In the genomic region with DNA sequence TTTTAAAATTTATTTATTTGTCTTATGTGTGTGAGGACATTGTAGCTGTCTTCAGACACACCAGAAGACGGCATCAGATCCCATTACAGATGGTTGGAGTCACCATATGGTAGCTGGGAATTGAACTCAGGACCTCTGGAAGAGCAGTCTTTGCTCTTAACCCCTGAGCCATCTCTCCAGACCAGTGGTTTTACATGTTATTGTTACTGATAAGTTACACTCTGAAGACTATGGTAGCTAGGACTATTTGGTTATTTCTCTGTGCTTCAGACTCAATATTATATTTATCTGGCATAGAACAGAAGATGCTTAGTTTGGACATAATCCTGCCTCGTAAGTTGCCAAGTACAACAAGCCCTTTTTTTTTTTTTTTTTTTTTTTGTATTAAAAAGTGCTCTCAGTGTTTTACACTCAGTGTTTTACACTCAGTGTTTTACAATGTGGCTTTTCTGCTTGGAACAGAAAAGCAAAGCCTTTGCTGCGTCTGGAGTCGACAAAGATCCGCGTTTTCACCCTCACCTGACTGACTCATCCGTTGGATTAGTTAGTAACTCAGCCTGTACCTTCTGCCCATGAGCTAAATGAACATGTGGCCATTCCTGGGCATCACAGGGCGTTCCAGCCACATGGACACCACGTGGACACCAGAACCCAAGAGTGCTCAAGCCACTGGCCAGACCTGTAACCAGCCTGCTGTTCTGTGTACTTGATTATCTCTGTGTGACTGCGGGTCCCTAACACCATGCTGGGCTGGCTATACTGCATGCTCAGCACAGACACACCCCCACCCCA, we compare ENCODE assay signal across 14 mouse cellular contexts.
DNase-seq lines count a peak whose midpoint lies in the region; ATAC-seq lines count a peak whose summit lies in the region.
"Had no signal": no experiment of that assay in that cellular context is flagged by ENCODE, and none has a peak within 500 bp of the region (broad histone marks: within the 10 kb centered on the region; RNA-seq: fewer than 3 reads in every experiment).

No protein-coding gene starts in this region.

- ATAC-seq in intestine, embryonic 16.5 days = no peak
- ATAC-seq in intestine, embryonic 15.5 days = no peak; the same call in 1 of the 2 replicates
- peak; percentile 28 for ATAC-seq in megakaryocyte progenitor cell, adult 5-6 weeks (replicated peaks; ENCODE audit: poor library complexity)
- ATAC-seq: forebrain, embryonic 14.5 days; midbrain, embryonic 13.5 days had no signal

- peak; percentile 55 for DNase-seq in adipocyte (ENCODE audit: low spot score)
- DNase-seq in kidney, adult 8-10 months = peak; percentile 50 to 69
- DNase-seq in spleen, postnatal 4 days (ENCODE audit: low spot score in 2 of 2) = no peak
- DNase-seq in layer of hippocampus, postnatal 10 days (ENCODE audit: low spot score in 2 of 2) = no peak
- DNase-seq in adrenal gland, postnatal 10 days = no peak
- DNase-seq: heart, adult 2 months; heart, postnatal 4 days; thymus, postnatal 4 days had no signal

- H3K4me1 ChIP-seq in intestine, embryonic 16.5 days (ENCODE audit: control insufficient read depth, insufficient read depth, low read length) = peaks cover 41% of the 10 kb centered on the region
- H3K4me1 ChIP-seq in intestine, embryonic 15.5 days (replicated peaks) = peaks cover 34% of the 10 kb centered on the region

- 0 out of 2 replicates have a peak overlapping the region, but pooled peaks have one; percentile 9 for H3K4me2 ChIP-seq in intestine, embryonic 16.5 days (ENCODE audit: low read depth, low read length)
- H3K4me2 ChIP-seq in intestine, embryonic 15.5 days (replicated peaks) = no peak overlapping the region
- H3K4me2 ChIP-seq: midbrain, embryonic 13.5 days; neural tube, embryonic 13.5 days had no signal

- 77% methylated on average over 10 of the region's 10 CpGs for WGBS in intestine, embryonic 16.5 days
- WGBS in intestine, embryonic 15.5 days = 80% methylated on average over 10 of the region's 10 CpGs

- H3K27me3 ChIP-seq in intestine, embryonic 16.5 days (replicated peaks; ENCODE audit: control insufficient read depth, insufficient read depth, low read length) = no peaks in the 10 kb centered on the region
- no peaks in the 10 kb centered on the region for H3K27me3 ChIP-seq in intestine, embryonic 15.5 days (replicated peaks)
- H3K27me3 ChIP-seq: midbrain, embryonic 13.5 days; neural tube, embryonic 13.5 days had no signal

- no peak overlapping the region for H3K27ac ChIP-seq in intestine, embryonic 16.5 days (ENCODE audit: low read length)
- no peak overlapping the region for H3K27ac ChIP-seq in intestine, embryonic 15.5 days
- H3K27ac ChIP-seq: heart, adult 2 months; midbrain, embryonic 13.5 days; neural tube, embryonic 13.5 days had no signal

- no peaks in the 10 kb centered on the region for H3K36me3 ChIP-seq in intestine, embryonic 16.5 days (ENCODE audit: control insufficient read depth, insufficient read depth, low read length)
- H3K36me3 ChIP-seq in intestine, embryonic 15.5 days = no peaks in the 10 kb centered on the region
- H3K36me3 ChIP-seq: midbrain, embryonic 13.5 days; neural tube, embryonic 13.5 days had no signal

- no peak overlapping the region for H3K4me3 ChIP-seq in intestine, embryonic 16.5 days (ENCODE audit: low read length)
- no peak overlapping the region for H3K4me3 ChIP-seq in intestine, embryonic 15.5 days (replicated peaks)
- H3K4me3 ChIP-seq: heart, adult 2 months; midbrain, embryonic 13.5 days; neural tube, embryonic 13.5 days had no signal

- no peak overlapping the region for H3K9ac ChIP-seq in intestine, embryonic 16.5 days (ENCODE audit: low read depth, low read length)
- no peak overlapping the region for H3K9ac ChIP-seq in intestine, embryonic 15.5 days
- H3K9ac ChIP-seq: midbrain, embryonic 13.5 days; neural tube, embryonic 13.5 days had no signal

- H3K9me3 ChIP-seq in intestine, embryonic 16.5 days (ENCODE audit: control insufficient read depth, low read length) = no peaks in the 10 kb centered on the region
- no peaks in the 10 kb centered on the region for H3K9me3 ChIP-seq in intestine, embryonic 15.5 days
- H3K9me3 ChIP-seq: midbrain, embryonic 13.5 days; neural tube, embryonic 13.5 days had no signal

Comparison
In these comparisons a context has a peak if more than half of its experiments do, and no peak if none do; other contexts are left out.
1. DNase-seq: peak in adipocyte (single experiment) and kidney, adult 8-10 months (2 of 2); none in spleen, postnatal 4 days (0 of 2), layer of hippocampus, postnatal 10 days (0 of 2) and adrenal gland, postnatal 10 days (single experiment).